Mouse (Mus musculus): ENCODE measurements around the gene Pde11a. TPM values are rescaled to one million over a fixed set of nuclear protein-coding genes. Genes with fewer than 3 reads are reported as not detected.

The Pde11a gene
- total RNA-seq, 2 experiments from 2014 or later = not detected

DNA sequence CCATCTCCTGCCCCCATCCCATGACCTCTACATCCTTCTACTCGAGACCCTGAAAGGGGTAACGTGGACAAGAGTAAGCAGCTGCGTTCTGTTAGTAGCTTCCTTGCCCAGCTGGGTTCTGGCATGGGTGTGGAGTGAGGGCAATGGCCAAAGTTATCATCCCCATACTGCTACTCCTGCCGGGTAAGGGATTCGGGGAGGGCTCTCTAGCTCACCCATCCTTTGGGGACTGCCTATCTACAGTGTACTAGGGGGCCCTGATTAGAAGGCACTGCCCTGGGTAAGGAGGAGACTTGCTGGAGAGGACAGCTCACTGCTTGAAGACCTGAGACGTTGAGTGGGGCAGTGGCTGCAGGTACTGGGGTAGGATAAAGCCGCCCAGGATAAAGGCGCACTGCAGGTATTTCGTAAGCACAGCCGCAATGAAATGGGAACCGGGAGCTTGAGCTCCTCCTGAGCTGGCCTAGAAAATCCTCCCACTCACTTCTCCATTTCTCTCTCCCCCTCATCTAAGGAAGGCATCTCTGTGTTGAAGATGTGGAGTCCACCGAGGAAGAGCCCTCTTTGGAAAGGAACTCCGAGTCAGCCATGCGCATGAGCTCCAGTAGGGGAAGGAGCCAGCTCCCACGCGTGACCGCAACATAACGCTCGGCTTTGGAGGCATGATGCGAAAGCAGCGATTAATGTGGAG lies 15.2 kb downstream of the Pde11a start:
- no peak for ATAC-seq (replicated peaks; ENCODE audit: poor library complexity, severe bottlenecking)

DNA sequence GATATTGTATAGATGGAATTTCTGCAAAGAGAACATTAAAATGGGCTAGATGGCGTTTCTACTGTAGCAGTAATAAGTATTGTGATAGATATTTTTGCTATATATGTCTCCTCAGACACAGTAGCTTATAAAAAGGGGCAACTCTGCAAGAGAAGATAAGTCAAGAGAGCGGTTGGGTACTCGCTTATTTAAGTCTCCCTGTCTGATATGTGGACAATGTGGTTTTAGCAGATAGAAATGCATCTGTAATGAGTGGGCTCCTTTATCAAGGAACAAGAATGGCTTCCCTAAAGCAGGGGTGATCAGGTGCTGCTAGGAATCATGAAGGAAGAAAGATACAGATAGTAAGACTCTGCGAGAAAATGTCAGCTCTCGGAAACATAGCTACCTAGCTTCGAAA lies 18.2 kb downstream of the Pde11a start:
- ATAC-seq (replicated peaks; ENCODE audit: poor library complexity, severe bottlenecking) = no peak

DNA sequence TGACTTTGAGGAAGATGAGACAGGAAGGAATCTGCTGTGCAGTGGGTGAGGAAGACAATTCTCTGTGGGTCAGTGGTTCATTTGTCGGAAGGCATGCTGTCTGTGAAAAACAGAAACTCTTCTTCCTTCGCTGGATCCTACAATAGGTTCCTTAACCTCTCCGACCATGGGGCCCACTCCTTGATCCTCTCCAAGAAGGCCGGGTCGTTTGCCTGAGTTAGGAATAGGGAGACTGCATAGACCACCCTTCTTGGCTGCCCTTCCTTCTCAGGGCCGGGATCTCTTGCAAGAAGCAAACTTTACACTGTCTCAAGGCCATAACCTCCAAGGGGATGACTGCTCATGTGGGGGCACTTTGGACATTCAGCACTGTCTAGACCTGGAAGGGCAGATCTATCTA lies 19.3 kb downstream of the Pde11a start:
- ATAC-seq (replicated peaks; ENCODE audit: poor library complexity, severe bottlenecking) = no peak

DNA sequence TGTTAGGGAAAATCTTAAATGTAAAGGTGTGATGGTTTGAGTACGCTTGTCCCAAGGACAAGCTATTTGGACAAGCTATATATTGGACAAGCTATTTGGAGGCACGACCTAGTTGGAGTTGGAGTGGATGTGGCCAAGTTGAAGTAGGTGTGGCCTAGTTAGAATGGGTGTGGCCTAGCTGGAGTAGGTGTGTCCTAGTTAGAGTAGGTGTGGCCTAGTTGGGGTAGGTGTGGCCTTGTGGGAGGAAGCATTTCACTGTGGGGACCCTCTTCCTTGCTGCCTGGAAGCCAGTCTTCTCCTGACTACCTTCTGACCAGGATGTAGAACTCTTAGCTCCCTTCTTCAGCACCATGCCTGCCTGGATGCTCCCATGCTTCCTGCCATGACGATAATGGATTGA lies 50.9 kb downstream of the Pde11a start:
- ATAC-seq (replicated peaks; ENCODE audit: poor library complexity, severe bottlenecking) = no peak

DNA sequence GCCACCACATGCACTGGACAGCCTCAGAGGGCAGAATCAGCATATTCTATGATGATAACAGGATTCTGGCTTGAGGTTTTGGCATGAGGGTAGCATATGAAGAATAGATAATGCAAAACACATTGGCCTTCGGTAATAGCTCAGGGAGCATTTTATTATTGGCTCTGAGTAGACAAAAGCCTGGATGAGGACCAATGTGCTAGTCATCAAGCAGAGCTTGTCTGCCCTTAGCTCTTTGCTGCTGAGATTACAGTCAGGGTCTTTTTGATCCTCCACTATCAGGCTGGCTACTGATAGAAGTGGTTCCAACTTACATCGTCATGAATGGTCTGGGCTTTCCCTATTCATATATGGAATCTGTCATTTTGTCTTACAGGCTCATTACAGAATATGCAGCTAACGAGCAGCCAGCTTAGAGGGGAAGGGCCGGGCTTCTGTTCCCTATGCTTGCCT lies 52.3 kb downstream of the Pde11a start:
- no peak for ATAC-seq (replicated peaks; ENCODE audit: poor library complexity, severe bottlenecking)

DNA sequence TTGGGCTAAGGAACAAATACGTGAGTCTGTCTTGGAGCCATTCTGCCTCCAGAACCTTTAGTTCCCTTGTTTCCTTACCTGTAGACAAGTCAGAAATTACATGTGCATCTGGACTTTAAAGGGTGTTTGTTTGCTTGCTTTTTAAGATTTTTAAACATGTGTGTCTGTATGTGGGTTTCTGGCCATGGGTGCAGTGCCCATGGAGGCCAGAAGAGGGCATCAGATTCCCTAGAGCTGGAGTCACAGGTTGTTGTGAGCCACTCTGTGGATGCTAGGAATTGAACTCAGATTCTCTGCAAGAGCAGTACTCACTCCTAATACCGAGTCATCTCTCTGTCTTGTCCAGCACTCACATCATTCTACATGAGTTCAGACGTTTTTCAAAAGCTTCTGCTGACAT lies 53.4 kb downstream of the Pde11a start:
- ATAC-seq (replicated peaks; ENCODE audit: poor library complexity, severe bottlenecking) = no peak

DNA sequence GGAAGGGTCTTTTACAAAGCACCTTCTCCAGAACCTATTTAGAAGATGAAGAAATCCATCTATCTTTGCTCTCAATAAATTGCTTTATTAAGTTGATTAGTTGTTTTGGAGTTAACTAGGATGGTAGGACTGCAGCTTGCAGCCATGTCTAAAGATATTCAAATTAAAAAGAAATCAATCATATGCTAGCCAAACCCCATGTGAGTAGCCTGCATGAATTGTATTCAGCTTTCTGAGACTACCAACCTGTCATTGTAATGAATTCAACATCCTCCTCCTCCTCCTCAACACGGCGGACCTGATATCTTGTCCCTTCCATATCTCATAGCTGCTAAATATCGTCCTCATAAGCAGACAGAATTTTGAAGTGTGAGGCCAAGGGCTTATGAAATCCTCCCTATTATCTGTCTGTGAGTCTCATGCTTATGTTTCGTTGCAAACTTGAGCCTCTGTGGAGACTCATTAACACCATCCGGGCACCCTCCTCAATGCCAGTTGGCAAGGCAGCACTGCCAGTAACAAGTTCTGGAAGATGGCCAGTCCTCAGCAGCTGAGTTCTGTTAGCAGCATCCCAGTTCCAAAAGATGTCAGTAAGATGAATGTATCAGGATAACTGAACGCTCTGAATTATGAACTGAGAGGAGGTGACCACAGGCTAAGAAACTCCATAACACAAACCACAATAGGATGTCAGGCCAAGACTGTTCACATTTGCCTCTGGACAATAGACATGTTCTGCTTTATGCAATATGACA lies 55.0 kb downstream of the Pde11a start:
- no peak for ATAC-seq (replicated peaks; ENCODE audit: poor library complexity, severe bottlenecking)

DNA sequence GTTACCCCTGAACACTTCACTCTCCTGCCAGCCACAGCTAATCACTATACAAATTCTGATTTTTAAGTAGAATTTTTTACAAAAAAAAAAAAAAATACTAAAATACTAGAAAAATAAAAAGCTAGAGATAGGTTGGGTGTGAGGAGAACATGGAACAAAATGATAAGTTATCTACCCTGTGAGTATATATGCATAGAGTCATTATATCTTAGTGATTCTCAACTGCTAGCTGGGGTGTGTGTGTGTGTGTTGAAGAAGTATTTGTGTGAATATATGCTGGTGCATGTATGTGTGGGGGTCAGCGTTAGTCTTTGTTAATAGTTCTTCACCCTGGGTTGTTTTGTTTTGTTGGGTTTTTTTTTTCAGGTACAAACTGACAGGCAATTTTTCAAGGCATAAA lies 69.1 kb downstream of the Pde11a start:
- ATAC-seq (replicated peaks; ENCODE audit: poor library complexity, severe bottlenecking) = no peak

DNA sequence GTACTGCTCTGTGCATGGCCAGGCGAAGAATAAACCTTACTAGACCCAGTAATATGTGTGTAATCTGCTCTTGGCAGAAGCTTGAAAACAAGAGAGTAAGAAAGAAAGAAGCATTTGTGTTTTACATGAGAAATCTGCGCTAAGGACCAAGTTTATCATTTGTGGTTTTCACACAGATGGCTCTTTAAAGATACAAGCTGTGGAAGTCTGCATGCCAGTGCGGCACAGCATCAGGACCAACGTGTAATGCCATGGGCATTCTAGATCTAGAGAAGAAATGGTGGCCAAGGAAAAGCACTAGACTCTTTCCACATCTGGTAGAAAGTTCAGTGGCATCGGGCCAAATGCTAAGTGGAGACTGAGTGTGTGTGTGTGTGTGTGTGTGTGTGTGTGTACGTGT lies 71.2 kb downstream of the Pde11a start:
- ATAC-seq (replicated peaks; ENCODE audit: poor library complexity, severe bottlenecking) = no peak

DNA sequence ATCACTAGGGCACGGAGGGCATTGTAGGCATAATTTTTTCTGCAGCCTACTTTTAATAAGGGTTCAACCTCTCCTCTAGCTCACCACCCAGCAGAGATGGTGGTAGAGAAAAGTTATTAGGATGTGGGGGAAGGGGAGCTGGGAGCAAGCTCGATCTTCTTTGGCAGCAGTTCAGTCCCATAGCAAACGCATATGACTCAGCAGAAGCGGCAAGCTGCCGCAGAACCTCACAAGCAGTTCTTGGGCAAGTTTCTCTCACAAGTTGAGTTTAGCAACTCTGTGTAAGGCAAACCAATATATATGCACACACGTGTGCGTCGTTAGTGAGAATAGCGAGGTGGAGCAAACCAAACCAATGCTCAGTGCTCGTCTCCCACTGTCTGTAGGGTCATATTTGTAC lies 72.0 kb downstream of the Pde11a start:
- no peak for ATAC-seq (replicated peaks; ENCODE audit: poor library complexity, severe bottlenecking)

DNA sequence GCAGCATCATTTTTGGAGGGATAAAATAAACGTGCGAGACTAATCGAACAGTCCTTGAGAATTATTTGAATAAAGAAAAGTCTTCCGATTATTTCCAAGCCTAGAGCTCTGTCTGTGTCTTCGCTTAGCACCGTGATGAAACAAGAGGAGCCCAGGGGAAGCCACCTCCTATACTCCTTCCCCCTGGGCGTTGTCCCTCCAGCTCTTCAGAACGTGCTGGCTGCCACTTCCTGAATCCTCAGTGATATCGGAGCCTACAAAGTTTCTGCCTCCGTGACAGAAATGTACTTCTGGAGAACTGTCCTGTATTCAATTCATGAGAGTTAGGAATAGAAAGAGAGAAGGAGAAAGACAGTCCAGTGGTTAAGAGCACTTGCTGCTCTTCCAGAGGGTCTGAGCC lies 74.3 kb downstream of the Pde11a start:
- ATAC-seq (replicated peaks; ENCODE audit: poor library complexity, severe bottlenecking) = no peak

DNA sequence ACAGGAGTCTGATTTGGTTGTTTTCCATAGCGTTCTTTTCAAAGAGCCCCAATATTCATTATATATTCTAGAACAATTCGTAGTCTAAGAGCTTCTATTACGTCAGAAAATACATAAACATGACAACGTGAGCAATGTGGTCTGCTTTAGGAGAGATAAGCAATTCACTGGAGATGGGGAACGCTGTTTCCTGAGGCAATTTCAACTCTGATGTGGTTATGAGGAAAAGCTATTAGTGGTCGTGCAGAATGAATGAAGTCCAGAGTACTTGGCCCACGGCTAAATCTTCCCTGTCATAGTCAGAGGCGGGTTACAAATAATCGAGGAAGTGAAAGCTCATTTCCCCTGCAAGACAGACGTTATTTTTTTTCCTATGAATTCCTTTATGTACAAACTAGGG lies 75.9 kb downstream of the Pde11a start:
- ATAC-seq (replicated peaks; ENCODE audit: poor library complexity, severe bottlenecking) = peak; percentile 35; the same call in 1 of the 2 replicates

DNA sequence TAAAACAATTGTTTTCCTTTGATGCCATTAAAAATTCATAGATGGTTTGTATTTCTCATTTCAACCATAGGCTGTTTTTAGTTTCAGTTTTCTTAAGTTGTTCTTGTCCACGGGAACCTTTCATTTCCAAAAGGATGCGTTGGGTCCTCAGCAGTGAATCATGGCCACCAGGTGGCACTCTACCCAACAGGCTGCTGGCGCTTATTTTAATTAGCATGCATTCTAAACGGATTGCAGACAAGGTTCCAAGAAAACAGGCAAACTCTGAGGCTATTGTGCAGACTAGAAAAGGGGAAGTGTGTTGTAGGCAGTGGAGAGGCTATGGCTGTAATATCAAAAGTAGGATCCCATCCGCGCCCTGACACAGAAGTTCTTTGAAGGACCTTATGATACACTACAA lies 83.7 kb downstream of the Pde11a start:
- ATAC-seq (replicated peaks; ENCODE audit: poor library complexity, severe bottlenecking) = peak; percentile 99

DNA sequence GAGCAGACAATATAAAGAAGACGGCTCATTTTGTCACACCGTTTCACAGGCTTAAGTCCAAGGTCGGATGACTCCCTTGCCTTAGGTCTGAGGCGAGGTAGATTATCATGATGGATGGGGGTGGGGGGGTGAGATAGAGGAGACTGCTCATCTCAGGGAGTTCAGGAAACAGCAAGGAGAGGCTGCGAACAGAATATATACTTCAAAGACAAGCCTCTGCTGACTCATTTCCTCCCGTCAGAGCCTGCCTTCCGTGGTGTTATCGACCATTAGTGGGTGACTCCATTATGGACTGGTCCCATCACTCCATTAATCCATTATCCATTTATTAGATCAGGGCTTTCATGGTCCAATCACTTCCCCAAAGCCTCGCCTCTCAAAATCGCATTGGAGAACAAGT lies 87.2 kb downstream of the Pde11a start:
- no peak for ATAC-seq (replicated peaks; ENCODE audit: poor library complexity, severe bottlenecking)

DNA sequence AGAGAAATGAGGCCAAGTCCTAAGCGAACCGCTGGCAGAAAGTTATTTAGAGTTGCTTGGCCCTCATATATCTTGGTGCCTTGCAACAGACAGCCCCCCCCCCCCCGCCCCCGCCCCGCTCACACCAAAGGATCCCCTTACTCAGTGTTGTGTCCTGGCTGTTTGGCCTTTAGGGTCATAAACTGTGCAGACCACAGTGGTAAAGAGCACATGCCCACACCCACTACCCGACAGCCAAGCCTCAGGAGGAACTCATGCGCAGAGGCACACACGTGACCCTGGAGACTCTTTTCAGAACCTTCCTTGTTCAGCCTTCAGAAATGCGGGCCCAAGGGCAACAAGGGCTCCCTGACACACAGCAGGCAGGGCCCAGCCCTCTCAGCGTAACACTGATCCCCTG lies 90.3 kb downstream of the Pde11a start:
- no peak for ATAC-seq (replicated peaks; ENCODE audit: poor library complexity, severe bottlenecking)

DNA sequence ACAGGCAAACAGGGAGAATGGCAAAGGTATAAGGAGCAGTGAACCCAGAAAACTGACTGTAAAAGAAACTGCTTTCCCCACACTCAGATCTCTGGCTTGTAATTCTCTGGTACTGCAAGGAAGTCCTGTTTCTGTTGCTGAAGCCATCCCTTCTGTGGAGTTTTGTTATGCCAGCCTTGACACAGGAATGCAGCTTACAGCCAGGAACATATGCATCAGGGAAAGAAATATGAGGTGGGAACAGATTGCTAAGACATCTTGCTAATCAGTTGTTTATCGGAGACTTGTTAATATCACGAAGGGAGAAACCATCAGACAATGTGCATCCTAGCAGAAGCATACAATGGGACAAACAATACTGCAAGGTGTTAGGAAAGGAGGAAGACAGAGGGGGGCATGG lies 99.4 kb downstream of the Pde11a start:
- ATAC-seq (replicated peaks; ENCODE audit: poor library complexity, severe bottlenecking) = no peak

DNA sequence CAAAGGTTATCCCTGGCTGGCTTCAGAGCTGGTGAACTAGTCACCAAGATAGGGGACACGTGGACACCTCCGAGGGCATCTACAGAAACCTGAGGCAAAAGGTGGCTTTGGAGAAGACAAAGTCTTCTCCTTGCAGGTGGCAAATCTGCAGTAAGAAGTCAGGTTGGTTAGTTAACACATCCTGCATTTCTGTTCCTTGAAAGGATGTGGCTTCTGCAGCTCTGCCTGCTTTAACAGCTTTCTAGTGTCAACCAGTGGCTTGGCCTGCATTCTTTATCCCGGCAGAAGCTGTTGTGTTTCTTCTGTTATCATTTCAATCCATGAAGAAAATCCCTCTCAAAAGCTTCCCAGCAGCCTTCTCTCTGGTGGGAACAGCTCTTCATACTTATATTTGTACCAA lies 100.1 kb downstream of the Pde11a start:
- no peak for ATAC-seq (replicated peaks; ENCODE audit: poor library complexity, severe bottlenecking)

DNA sequence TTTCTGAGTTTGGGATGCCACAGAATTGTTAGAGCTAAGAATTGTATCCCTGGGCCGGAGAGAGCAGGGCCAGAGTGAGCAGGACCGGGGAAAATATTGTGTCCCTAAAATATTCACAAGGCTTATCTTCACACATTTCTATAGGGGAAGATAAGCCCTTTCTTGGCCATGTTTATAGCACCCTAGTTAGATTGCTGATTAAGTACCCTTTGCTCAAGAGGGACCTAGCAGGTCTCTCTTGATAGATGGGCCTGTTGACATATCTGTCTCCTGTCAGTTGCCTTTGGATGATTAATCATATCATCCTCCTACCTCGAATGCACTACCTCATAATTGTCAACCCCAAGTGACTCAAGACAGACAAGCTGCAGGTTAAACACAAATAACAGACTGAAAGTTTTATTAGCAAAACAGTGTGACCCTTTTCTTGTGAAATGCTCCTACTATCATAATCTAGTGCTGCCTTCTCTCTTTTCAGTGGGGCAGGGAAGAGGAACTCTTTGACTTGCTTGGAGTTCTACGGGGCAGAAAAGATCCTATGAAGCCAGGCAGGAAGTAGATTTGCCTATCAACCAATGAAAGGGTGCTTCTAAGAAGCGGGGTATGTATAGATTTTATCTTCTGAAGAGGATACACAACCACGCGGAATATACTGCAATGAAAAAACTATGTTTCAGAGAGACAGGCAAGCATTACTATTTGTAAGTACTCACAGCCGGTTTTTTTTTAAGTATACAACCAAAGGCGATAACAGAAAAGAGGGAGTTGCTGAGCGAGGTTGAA lies 100.7 kb downstream of the Pde11a start:
- no peak for ATAC-seq (replicated peaks; ENCODE audit: poor library complexity, severe bottlenecking)

DNA sequence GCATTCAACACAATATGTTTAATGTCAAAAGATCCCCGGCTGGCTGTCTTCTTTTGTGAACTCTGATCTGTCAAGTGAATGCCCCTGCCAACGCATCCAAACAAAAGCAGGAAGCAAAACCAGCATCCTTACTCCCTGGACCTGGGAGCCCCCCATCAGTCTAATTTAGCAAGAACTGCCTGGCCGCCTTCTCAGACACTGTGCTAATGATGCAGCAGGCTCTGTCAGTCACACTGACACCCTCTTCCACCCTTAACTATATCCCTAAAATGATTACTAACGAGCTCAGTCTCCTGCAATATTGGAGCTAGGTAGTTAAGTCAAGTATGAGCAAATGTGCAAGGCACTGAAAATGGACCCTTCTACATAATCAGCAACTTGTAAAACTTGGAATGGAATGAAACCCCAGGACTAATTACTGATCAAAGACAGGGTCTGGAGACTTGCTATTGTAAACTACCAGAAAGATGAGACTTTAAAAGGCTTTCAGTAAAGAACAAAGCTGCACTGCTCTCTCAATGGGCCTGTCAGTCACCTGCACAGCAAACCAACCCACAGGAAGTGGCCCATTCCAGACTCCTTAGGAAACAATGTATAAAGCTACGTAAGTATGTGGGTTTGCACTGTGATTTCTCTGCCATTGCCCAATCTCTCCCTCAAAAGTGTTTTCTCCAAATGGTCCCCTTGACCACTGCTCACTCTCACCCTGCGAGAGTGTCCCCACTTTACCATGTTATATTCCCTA lies 118.0 kb downstream of the Pde11a start:
- no peak for ATAC-seq (replicated peaks; ENCODE audit: poor library complexity, severe bottlenecking)

DNA sequence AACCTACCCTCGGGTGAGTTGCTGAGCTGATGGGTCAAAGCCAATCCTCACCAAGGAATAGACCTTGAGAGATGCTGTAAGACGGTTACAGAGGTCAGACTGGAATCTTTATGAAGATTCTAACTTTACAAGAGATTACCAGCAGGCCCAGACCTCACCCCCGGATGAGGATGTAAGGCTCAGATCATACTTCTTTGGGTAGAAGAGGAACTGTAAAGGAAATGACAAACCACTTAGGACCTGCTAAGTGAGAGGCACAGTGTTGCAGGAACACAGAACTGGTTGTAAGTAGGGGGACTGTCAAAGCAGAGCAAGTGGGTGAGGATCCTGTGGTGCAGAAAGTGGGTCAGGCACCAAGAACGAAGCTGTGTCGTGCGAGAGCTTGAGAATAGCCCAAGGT lies 119.0 kb downstream of the Pde11a start:
- ATAC-seq (replicated peaks; ENCODE audit: poor library complexity, severe bottlenecking) = no peak

DNA sequence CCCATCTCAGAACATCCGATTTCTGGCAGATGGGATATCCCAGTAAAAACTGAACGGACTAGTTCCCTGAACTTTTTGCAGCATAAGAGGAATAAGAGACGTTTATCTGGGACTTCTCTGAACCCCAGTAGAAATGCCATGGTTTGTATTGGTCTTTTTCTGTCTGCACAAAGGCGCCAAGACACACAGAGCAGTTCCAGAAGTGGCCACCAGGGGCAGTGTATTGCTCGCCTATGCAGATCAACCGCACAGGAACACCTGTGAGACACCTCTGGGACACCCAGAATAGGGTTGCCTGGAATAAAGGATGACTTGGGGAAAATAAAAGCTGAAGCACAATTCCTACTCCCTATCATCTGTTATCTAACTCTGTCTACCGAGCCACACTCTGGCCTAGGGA lies 122.4 kb downstream of the Pde11a start:
- ATAC-seq (replicated peaks; ENCODE audit: poor library complexity, severe bottlenecking) = peak; percentile 48; the same call in 1 of the 2 replicates
